Mouse (Mus musculus): ENCODE results near the gene Gpatch11. TPM values are rescaled to one million over a fixed set of nuclear protein-coding genes. Genes with fewer than 3 reads are reported as not detected.
"Not testable (repeated sequence)": the region's sequence is repeated elsewhere in the genome, so short reads cannot be mapped to it uniquely, and the experiment has no call there.

Gene Gpatch11
- 40.8 and 45.4 TPM in 2 replicates for polyA plus RNA-seq (2014; fragmentation: Nextera tagmentation; extraction: Ambion mirVana)

DNA sequence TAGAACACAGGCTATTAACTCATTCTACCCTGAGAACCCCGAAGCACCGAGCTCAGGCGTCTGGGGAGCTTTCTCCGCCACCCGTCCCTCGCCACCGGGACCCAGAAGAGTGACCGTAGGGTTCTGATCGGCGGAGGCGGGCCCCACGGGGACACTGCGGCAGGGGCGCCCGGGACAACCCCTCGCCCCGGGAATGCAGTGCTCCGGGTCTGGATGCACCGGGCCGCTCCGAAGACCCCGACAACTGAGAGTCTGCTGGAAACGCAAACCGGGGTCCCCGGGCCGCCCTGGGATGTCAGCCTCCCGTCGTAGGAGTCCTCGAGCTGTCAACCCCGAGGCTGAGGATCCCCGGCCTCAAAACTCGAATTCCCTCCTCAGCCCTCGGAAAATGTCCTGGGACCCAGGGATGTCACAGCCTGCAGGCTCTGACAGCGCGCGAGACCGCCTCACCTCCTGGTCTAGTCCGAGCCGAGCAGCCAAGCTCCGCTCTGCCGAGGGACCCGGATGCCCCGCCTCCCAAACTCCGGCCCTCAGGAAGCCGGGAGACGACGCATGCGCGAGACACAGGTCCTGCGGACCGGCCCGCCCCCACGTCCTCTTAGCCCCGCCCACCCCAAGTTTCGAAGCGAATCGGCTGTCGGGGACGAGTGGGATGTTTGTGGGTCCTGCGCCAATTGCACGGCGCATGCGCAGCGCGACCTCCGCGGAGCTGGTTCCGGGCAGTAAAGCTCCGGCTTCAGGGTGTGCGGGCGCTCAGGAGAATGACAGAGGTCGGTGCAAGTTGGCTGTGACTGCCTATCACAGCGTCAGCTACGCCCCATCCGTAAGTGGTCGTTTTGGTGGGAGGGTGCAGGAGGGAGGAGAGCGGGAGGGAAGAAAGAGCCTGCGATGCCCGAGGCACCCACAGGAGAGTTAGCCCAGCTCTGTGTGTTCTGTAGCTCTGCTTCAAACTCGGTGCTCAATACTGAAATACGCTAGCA lies at the start of gene Gpatch11, which contains the start of gene Heatr5b:
TSS of gene Gpatch11 (plus strand) at position 712 of the 980 bp plus-strand sequence.
TSS of gene Heatr5b (minus strand) at position 509 of the 980 bp plus-strand sequence.
- peak within 1 kb of the TSS; percentile 83 for H3K4me2 ChIP-seq
- WGBS = under 1% methylated on average over 81 of the region's 81 CpGs
- H3K9ac ChIP-seq (ENCODE audit: low read length) = peak within 1 kb of the TSS; percentile 89
- DNase-seq (ENCODE audit: low spot score, missing footprints) (peak; percentile 100), ATAC-seq (ENCODE audit: low FRiP score) (peak; percentile 99)
- peak within 1 kb of the TSS; percentile 63 for H3K4me3 ChIP-seq (ENCODE audit: low read depth, low read length)
- no peaks in the 10 kb centered on the region for H3K9me3 ChIP-seq (ENCODE audit: control insufficient read depth, low read length)
- no peaks in the 10 kb centered on the region for H3K27me3 ChIP-seq (ENCODE audit: control insufficient read depth, insufficient read depth, low read length)
- H3K4me1 ChIP-seq (ENCODE audit: control insufficient read depth, insufficient read depth, low read length) = 0 out of 2 replicates have a peak, but pooled peaks cover 2% of the 10 kb centered on the region
- peak within 1 kb of the TSS; percentile 71 for H3K27ac ChIP-seq (ENCODE audit: low read depth, low read length)
- peaks cover 2% of the 10 kb centered on the region; the same call in 1 of the 2 replicates for H3K36me3 ChIP-seq (ENCODE audit: control insufficient read depth, insufficient read depth, low read length)

DNA sequence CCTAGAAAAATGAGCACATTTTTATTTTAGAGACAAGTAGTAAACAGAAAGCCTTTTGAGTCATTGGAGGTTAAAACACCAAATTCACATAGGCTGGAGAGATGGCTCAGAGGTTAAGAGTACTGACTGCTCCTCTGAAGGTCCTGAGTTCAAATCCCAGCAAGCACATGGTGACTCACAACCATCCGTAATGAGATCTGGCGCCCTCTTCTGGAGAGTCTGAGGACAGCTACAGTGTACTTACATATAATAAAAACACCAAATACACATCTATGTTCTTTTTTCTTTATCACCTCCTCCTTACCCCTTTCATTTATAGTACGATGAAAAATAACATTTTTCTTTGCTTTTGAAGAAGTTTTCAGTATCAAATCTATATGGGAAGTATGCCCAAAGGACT lies 47.1 kb upstream of the Gpatch11 start:
- H3K36me3 ChIP-seq (ENCODE audit: control insufficient read depth, insufficient read depth, low read length); H3K4me1 ChIP-seq (ENCODE audit: control insufficient read depth, insufficient read depth, low read length); H3K27me3 ChIP-seq (ENCODE audit: control insufficient read depth, insufficient read depth, low read length); H3K9ac ChIP-seq (ENCODE audit: low read length); H3K27ac ChIP-seq (ENCODE audit: low read depth, low read length); H3K4me3 ChIP-seq (ENCODE audit: low read depth, low read length); ATAC-seq (ENCODE audit: low FRiP score); H3K9me3 ChIP-seq (ENCODE audit: control insufficient read depth, low read length); H3K4me2 ChIP-seq; DNase-seq (ENCODE audit: low spot score, missing footprints): not testable (repeated sequence)
- 73% methylated on average over 3 of the region's 3 CpGs for WGBS

DNA sequence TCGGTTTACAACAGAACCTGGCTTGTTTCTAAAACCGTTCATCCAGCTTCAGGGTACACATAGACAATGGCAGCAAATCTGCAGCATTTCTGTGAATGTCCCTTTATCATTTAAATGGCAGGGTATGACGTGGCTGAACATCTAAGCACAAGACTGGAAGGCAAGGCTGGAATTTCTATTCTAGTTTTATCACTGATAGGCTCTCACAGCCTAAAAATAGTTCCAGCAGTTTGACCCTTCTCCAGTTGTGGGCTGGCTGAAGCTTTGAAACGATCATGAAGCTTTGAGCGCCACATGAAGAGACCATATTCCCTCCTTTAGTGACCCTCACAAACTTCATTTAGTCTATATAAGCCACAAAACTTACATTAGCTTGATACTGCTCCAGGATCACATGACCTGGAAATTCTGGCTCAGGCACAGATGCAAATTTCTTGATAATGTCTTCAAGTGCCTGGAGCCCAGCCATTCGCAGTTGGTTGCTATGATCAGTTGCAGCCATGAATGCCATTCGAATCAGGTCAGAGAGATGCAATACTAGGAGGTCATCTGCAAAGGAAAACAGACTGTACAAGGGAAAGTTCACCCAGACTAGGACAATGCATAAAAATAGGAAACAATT lies 44.2 kb upstream of the Gpatch11 start:
- Histone ChIP-seq H3K27me3 (ENCODE audit: control insufficient read depth, insufficient read depth, low read length) (no peaks in the 10 kb centered on the region), H3K9ac (ENCODE audit: low read length) (no peak overlapping the region), H3K9me3 (ENCODE audit: control insufficient read depth, low read length) (no peaks in the 10 kb centered on the region), H3K4me3 (ENCODE audit: low read depth, low read length) (no peak overlapping the region), H3K36me3 (ENCODE audit: control insufficient read depth, insufficient read depth, low read length) (no peaks in the 10 kb centered on the region), H3K4me1 (ENCODE audit: control insufficient read depth, insufficient read depth, low read length) (no peaks in the 10 kb centered on the region), H3K4me2 (no peak overlapping the region), H3K27ac (ENCODE audit: low read depth, low read length) (no peak overlapping the region)
- no peak for ATAC-seq (ENCODE audit: low FRiP score)
- DNase-seq (ENCODE audit: low spot score, missing footprints) = no peak
- 82% methylated on average over 7 of the region's 7 CpGs for WGBS

- Histone ChIP-seq H3K27ac (ENCODE audit: low read depth, low read length) (no peak overlapping the region), H3K27me3 (ENCODE audit: control insufficient read depth, insufficient read depth, low read length) (no peaks in the 10 kb centered on the region), H3K4me3 (ENCODE audit: low read depth, low read length) (no peak overlapping the region), H3K9ac (ENCODE audit: low read length) (no peak overlapping the region), H3K9me3 (ENCODE audit: control insufficient read depth, low read length) (no peaks in the 10 kb centered on the region), H3K4me1 (ENCODE audit: control insufficient read depth, insufficient read depth, low read length) (no peaks in the 10 kb centered on the region), H3K36me3 (ENCODE audit: control insufficient read depth, insufficient read depth, low read length) (no peaks in the 10 kb centered on the region), H3K4me2 (no peak overlapping the region)
- DNase-seq (ENCODE audit: low spot score, missing footprints) = no peak
- 90% methylated on average over 3 of the region's 3 CpGs for WGBS
- ATAC-seq (ENCODE audit: low FRiP score) = no peak
These were observed 43.7 kb upstream of the Gpatch11 start for GRCm38 (mm10) chr17:78791690-78792070.

- no peak for DNase-seq (ENCODE audit: low spot score, missing footprints)
- Histone ChIP-seq H3K27me3 (ENCODE audit: control insufficient read depth, insufficient read depth, low read length) (no peaks in the 10 kb centered on the region), H3K4me1 (ENCODE audit: control insufficient read depth, insufficient read depth, low read length) (no peaks in the 10 kb centered on the region), H3K27ac (ENCODE audit: low read depth, low read length) (no peak overlapping the region), H3K4me3 (ENCODE audit: low read depth, low read length) (no peak overlapping the region), H3K9ac (ENCODE audit: low read length) (no peak overlapping the region), H3K4me2 (no peak overlapping the region), H3K36me3 (ENCODE audit: control insufficient read depth, insufficient read depth, low read length) (no peaks in the 10 kb centered on the region), H3K9me3 (ENCODE audit: control insufficient read depth, low read length) (no peaks in the 10 kb centered on the region)
- no peak for ATAC-seq (ENCODE audit: low FRiP score)
- WGBS = 84% methylated on average over 3 of the region's 3 CpGs
These were observed 43.2 kb upstream of the Gpatch11 start for GRCm38 (mm10) chr17:78792122-78792521.

GRCm38 (mm10) chr17:78794390-78794789 lies 41.0 kb upstream of the Gpatch11 start:
- DNase-seq (ENCODE audit: low spot score, missing footprints) (no peak), ATAC-seq (ENCODE audit: low FRiP score) (no peak)
- no peaks in the 10 kb centered on the region for H3K9me3 ChIP-seq (ENCODE audit: control insufficient read depth, low read length)
- H3K9ac ChIP-seq (ENCODE audit: low read length) = no peak overlapping the region
- no peak overlapping the region for H3K27ac ChIP-seq (ENCODE audit: low read depth, low read length)
- H3K4me1 ChIP-seq (ENCODE audit: control insufficient read depth, insufficient read depth, low read length) = no peaks in the 10 kb centered on the region
- 88% methylated on average over 5 of the region's 5 CpGs for WGBS
- no peaks in the 10 kb centered on the region for H3K27me3 ChIP-seq (ENCODE audit: control insufficient read depth, insufficient read depth, low read length)
- no peak overlapping the region for H3K4me3 ChIP-seq (ENCODE audit: low read depth, low read length)
- no peaks in the 10 kb centered on the region for H3K36me3 ChIP-seq (ENCODE audit: control insufficient read depth, insufficient read depth, low read length)
- H3K4me2 ChIP-seq = no peak overlapping the region

GRCm38 (mm10) chr17:78797222-78797621 lies 38.1 kb upstream of the Gpatch11 start:
- Histone ChIP-seq H3K27ac (ENCODE audit: low read depth, low read length) (no peak overlapping the region), H3K9me3 (ENCODE audit: control insufficient read depth, low read length) (no peaks in the 10 kb centered on the region), H3K4me2 (no peak overlapping the region), H3K4me3 (ENCODE audit: low read depth, low read length) (no peak overlapping the region), H3K36me3 (ENCODE audit: control insufficient read depth, insufficient read depth, low read length) (no peaks in the 10 kb centered on the region), H3K27me3 (ENCODE audit: control insufficient read depth, insufficient read depth, low read length) (no peaks in the 10 kb centered on the region), H3K9ac (ENCODE audit: low read length) (no peak overlapping the region), H3K4me1 (ENCODE audit: control insufficient read depth, insufficient read depth, low read length) (no peaks in the 10 kb centered on the region)
- WGBS = 98% methylated on average over 1 of the region's 1 CpGs
- DNase-seq (ENCODE audit: low spot score, missing footprints) (no peak), ATAC-seq (ENCODE audit: low FRiP score) (no peak)

DNA sequence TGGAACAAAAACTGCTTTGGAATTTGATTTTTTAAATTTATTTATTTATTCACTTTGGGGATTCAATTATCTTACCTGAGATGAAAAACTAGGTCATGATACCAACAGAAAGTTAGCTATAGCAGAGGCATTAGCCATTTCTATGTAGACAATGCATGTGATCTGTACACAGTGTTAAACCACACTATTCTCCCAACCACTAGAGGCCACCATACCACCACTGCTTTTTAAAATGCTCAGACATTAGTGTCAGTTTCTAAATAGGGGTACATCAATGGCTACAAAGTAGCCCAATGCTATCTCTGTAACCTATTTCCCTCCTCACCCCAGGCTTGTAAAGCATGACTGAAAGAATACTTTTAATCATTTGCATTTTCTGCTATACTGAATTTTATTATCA lies 26.3 kb upstream of the Gpatch11 start:
- Histone ChIP-seq H3K4me3 (ENCODE audit: low read depth, low read length) (no peak overlapping the region), H3K4me2 (no peak overlapping the region), H3K9ac (ENCODE audit: low read length) (no peak overlapping the region), H3K4me1 (ENCODE audit: control insufficient read depth, insufficient read depth, low read length) (no peaks in the 10 kb centered on the region), H3K27me3 (ENCODE audit: control insufficient read depth, insufficient read depth, low read length) (no peaks in the 10 kb centered on the region), H3K36me3 (ENCODE audit: control insufficient read depth, insufficient read depth, low read length) (peaks cover 2% of the 10 kb centered on the region; the same call in 1 of the 2 replicates), H3K9me3 (ENCODE audit: control insufficient read depth, low read length) (no peaks in the 10 kb centered on the region), H3K27ac (ENCODE audit: low read depth, low read length) (no peak overlapping the region)
- peak; percentile 61; the same call in 1 of the 2 replicates for ATAC-seq (ENCODE audit: low FRiP score)
- no peak for DNase-seq (ENCODE audit: low spot score, missing footprints)

GRCm38 (mm10) chr17:78809582-78809981 lies 25.8 kb upstream of the Gpatch11 start:
- Histone ChIP-seq H3K36me3 (ENCODE audit: control insufficient read depth, insufficient read depth, low read length) (peaks cover 2% of the 10 kb centered on the region; the same call in 1 of the 2 replicates), H3K9me3 (ENCODE audit: control insufficient read depth, low read length) (no peaks in the 10 kb centered on the region), H3K4me2 (no peak overlapping the region), H3K27me3 (ENCODE audit: control insufficient read depth, insufficient read depth, low read length) (no peaks in the 10 kb centered on the region), H3K4me3 (ENCODE audit: low read depth, low read length) (no peak overlapping the region), H3K4me1 (ENCODE audit: control insufficient read depth, insufficient read depth, low read length) (no peaks in the 10 kb centered on the region), H3K27ac (ENCODE audit: low read depth, low read length) (no peak overlapping the region), H3K9ac (ENCODE audit: low read length) (no peak overlapping the region)
- 95% methylated on average over 3 of the region's 3 CpGs for WGBS
- no peak for ATAC-seq (ENCODE audit: low FRiP score)
- no peak for DNase-seq (ENCODE audit: low spot score, missing footprints)
